Comparison of ENCODE assay signal across 9 mouse cellular contexts in genomic region chr13:91093162-91093561, GRCm38 (mm10).
A peak's percentile ranks its signal among the peaks of the same experiment; 100 is the strongest.
DNase-seq lines count a peak whose midpoint lies in the region; ATAC-seq lines count a peak whose summit lies in the region.
"Had no signal": no experiment of that assay in that cellular context is flagged by ENCODE, and none has a peak within 500 bp of the region (broad histone marks: within the 10 kb centered on the region; RNA-seq: fewer than 3 reads in every experiment).

No protein-coding gene starts in this region.

- peak; percentile 39 to 61 for DNase-seq in left cerebral cortex, postnatal 14 days (ENCODE audit: low spot score in 2 of 2)
- no peak for DNase-seq in left cerebral cortex, postnatal 36 days (ENCODE audit: low spot score in 2 of 2)
- peak; percentile 31 for DNase-seq in MN1 (ENCODE audit: low spot score)
- DNase-seq in embryo, embryonic 10 days (ENCODE audit: low spot score), result peak; percentile 60
- peak; percentile 50 for DNase-seq in heart, postnatal 4 days
- peak; percentile 40 for DNase-seq in layer of hippocampus, adult 9-11 months
- DNase-seq in spleen, postnatal 4 days (ENCODE audit: low spot score in 2 of 2), result no peak

- intact Hi-C loops in left cerebral cortex, postnatal 14 days (cut with DNase I), result loop anchor here (5.0 to 10.0 kb wide), 3 partner anchors 126 to 372 kb away; partner anchors contain the start of gene Ssbp2
- intact Hi-C loops in left cerebral cortex, postnatal 36 days (cut with DNase I), result loop anchor here (2.0 to 10.0 kb wide), 2 partner anchors 126 to 272 kb away; no protein-coding TSS in a partner anchor

- no peaks in the 10 kb centered on the region for H3K36me3 ChIP-seq in midbrain, embryonic 12.5 days

- H3K4me3 ChIP-seq in midbrain, embryonic 12.5 days, result no peak overlapping the region
- H3K4me3 ChIP-seq: myocyte had no signal

- 0 out of 2 replicates have a peak, but pooled peaks cover 3% of the 10 kb centered on the region for H3K4me1 ChIP-seq in midbrain, embryonic 12.5 days

- H3K4me2 ChIP-seq in midbrain, embryonic 12.5 days (replicated peaks), result no peak overlapping the region

- 28% methylated on average over 6 of the region's 6 CpGs for WGBS in midbrain, embryonic 12.5 days

- no peak overlapping the region for H3K9ac ChIP-seq in midbrain, embryonic 12.5 days (replicated peaks)

- no peak overlapping the region for H3K27ac ChIP-seq in midbrain, embryonic 12.5 days (replicated peaks)

- H3K9me3 ChIP-seq in midbrain, embryonic 12.5 days, result no peaks in the 10 kb centered on the region

- no peaks in the 10 kb centered on the region for H3K27me3 ChIP-seq in midbrain, embryonic 12.5 days

- ATAC-seq in midbrain, embryonic 12.5 days (ENCODE audit: low FRiP score, low read depth), result peak; percentile 63

Comparison
In these comparisons a context has a peak if more than half of its experiments do, and no peak if none do; other contexts are left out.
1. DNase-seq: peak in left cerebral cortex, postnatal 14 days (2 of 2), MN1 (single experiment), embryo, embryonic 10 days (single experiment), heart, postnatal 4 days (single experiment) and layer of hippocampus, adult 9-11 months (single experiment); none in left cerebral cortex, postnatal 36 days (0 of 2) and spleen, postnatal 4 days (0 of 2).